Mouse (Mus musculus) forebrain, embryonic 14.5 days (tissue): ENCODE measurements around the gene Aldob. TPM values are rescaled to one million over a fixed set of nuclear protein-coding genes. Genes with fewer than 3 reads are reported as not detected.

Experiments used
- ATAC-seq: fragments of 200-750 bp; cut with Nextera tagmentation; 2 replicates; pipeline ENCODE4 v1.8.0; 2017; ENCODE audit warnings: mild to moderate bottlenecking, moderate library complexity
- DNase-seq: peaks from one replicate; pipeline ENCODE4 v3.0.0-alpha.2; 2015; ENCODE audit warnings: low spot score
- H3K27ac ChIP-seq: fragments of 300-500 bp; sonication (generic); 2 replicates; pipeline ENCODE4 v1.5.1; 2014; ENCODE audit warnings: low read depth, mild to moderate bottlenecking, control low read depth, low read length, moderate library complexity
- H3K27me3 ChIP-seq: fragments of 300-500 bp; sonication (generic); replicated peaks from 2 replicates; pipeline ENCODE4 v1.6.1; 2014; ENCODE audit warnings: low read length, control low read depth, mixed read lengths; ENCODE audit not compliant: control insufficient read depth, insufficient read depth
- H3K36me3 ChIP-seq: fragments of 300-500 bp; sonication (generic); 2 replicates; pipeline ENCODE4 v1.6.1; 2014; ENCODE audit warnings: low read length, control low read depth; ENCODE audit not compliant: control insufficient read depth, insufficient read depth
- H3K4me1 ChIP-seq: fragments of 300-500 bp; sonication (generic); 2 replicates; pipeline ENCODE4 v1.6.1; 2014; ENCODE audit warnings: antibody characterized with exemption, low read length, control low read depth; ENCODE audit not compliant: control insufficient read depth, insufficient read depth
- H3K4me2 ChIP-seq: fragments of 300-500 bp; sonication (generic); 2 replicates; pipeline ENCODE4 v1.6.1; 2014; ENCODE audit warnings: mild to moderate bottlenecking, control low read depth, low read length
- H3K4me3 ChIP-seq: fragments of 300-500 bp; sonication (generic); 2 replicates; pipeline ENCODE4 v1.5.1; 2014; ENCODE audit warnings: low read depth, low read length, control low read depth
- H3K9ac ChIP-seq: fragments of 300-500 bp; sonication (generic); 2 replicates; pipeline ENCODE4 v1.6.1; 2014; ENCODE audit warnings: mild to moderate bottlenecking, low read length, control low read depth, moderate library complexity
- H3K9me3 ChIP-seq: fragments of 300-500 bp; sonication (generic); replicated peaks from 2 replicates; pipeline ENCODE4 v1.6.1; 2016; ENCODE audit warnings: low read length, control low read depth, mixed read lengths; ENCODE audit not compliant: control insufficient read depth
- WGBS: fragments of 180-500 bp; shearing (Covaris S2); extraction: QIAGEN DNeasy Blood & Tissue Kit; methylation state at CpG from one replicate; pipeline ENCODE4 v1.1.7; 2014; 5-methylcytosine and 5-hydroxymethylcytosine counted together
- polyA plus RNA-seq: library from polyadenylated mRNA; unstranded; fragments of >200 nt; fragmentation: Nextera tagmentation; extraction: Ambion mirVana; gene quantifications from 2 replicates; pipeline ENCODE4 v1.2.1, GENCODE M21; 2014

The Aldob gene
- polyA plus RNA-seq, 1 experiment from 2014 or later: 0.15 TPM

DNA sequence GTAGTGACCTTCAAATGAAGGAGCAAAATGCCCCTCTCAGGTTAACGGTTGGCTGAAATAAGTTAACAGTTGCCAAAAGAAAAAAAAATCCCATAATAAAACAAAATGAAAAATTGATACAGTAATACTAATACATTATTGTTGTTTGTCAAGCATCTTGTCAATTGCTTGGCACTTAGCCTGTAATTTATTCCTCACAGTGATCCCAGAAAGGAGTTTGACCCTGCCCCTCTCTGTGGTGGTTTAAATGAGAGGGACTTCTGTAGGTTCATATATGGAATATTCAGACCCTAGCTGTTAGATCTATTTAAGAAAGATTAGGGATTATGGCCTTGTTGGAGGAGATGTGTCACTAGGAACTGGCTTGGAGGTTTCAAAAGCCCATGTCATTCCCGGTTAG is 3.3 kb downstream of the Aldob start:
- H3K27me3 ChIP-seq: no peaks in the 10 kb centered on the region
- 89% methylated on average over 2 of the region's 2 CpGs for WGBS
- H3K9me3 ChIP-seq: no peaks in the 10 kb centered on the region
- H3K9ac ChIP-seq: no peak overlapping the region
- H3K36me3 ChIP-seq: no peaks in the 10 kb centered on the region
- H3K4me3 ChIP-seq: no peak overlapping the region
- no peak for DNase-seq
- no peak overlapping the region for H3K4me2 ChIP-seq
- no peaks in the 10 kb centered on the region for H3K4me1 ChIP-seq
- no peak for ATAC-seq
- H3K27ac ChIP-seq: no peak overlapping the region

GRCm38 (mm10) chr4:49540966-49541365 is 8.4 kb downstream of the Aldob start:
- DNase-seq (no peak), ATAC-seq (no peak)
- H3K27me3 ChIP-seq: no peaks in the 10 kb centered on the region
- H3K4me1 ChIP-seq: no peaks in the 10 kb centered on the region
- no peaks in the 10 kb centered on the region for H3K36me3 ChIP-seq
- no peak overlapping the region for H3K4me2 ChIP-seq
- H3K27ac ChIP-seq: no peak overlapping the region
- 78% methylated on average over 3 of the region's 3 CpGs for WGBS
- no peak overlapping the region for H3K4me3 ChIP-seq
- H3K9me3 ChIP-seq: no peaks in the 10 kb centered on the region
- no peak overlapping the region for H3K9ac ChIP-seq

DNA sequence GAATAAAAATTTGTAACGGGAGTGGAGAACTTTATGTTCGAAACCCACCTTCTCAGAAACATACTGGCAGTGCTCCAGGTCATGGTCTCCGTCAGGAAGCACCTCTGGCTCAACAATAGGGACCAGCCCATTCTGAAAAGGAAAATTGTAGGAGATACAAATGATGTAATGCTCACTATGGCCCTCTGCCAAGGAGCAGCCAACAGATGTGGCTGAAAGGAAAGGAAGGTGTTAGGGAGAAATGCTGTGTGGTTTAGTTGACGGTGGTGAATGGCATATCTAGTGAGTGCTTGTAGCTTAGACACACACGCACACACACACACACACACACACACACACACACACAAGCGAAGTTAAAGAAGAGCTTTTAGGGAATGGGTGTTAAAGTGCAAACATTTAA is 9.7 kb downstream of the Aldob start:
- H3K9me3 ChIP-seq: no peaks in the 10 kb centered on the region
- WGBS: 56% methylated on average over 6 of the region's 6 CpGs
- H3K36me3 ChIP-seq: no peaks in the 10 kb centered on the region
- H3K4me1 ChIP-seq: no peaks in the 10 kb centered on the region
- peak; percentile 20 for DNase-seq
- H3K27me3 ChIP-seq: no peaks in the 10 kb centered on the region
- H3K4me2 ChIP-seq: no peak overlapping the region
- no peak overlapping the region for H3K9ac ChIP-seq
- H3K4me3 ChIP-seq: no peak overlapping the region
- no peak for ATAC-seq
- no peak overlapping the region for H3K27ac ChIP-seq

- H3K36me3 ChIP-seq: peaks cover 6% of the 10 kb centered on the region; the same call in 1 of the 2 replicates
- no peak overlapping the region for H3K9ac ChIP-seq
- H3K27ac ChIP-seq: no peak overlapping the region
- H3K4me1 ChIP-seq: no peaks in the 10 kb centered on the region
- WGBS: 84% methylated on average over 4 of the region's 4 CpGs
- H3K9me3 ChIP-seq: no peaks in the 10 kb centered on the region
- no peak overlapping the region for H3K4me3 ChIP-seq
- H3K27me3 ChIP-seq: no peaks in the 10 kb centered on the region
- DNase-seq: no peak
- no peak for ATAC-seq
- H3K4me2 ChIP-seq: no peak overlapping the region
Observed at GRCm38 (mm10) chr4:49536671-49537070, 12.7 kb downstream of the Aldob start.

GRCm38 (mm10) chr4:49535675-49536294 is 13.6 kb downstream of the Aldob start:
- no peaks in the 10 kb centered on the region for H3K27me3 ChIP-seq
- H3K27ac ChIP-seq: no peak overlapping the region
- no peaks in the 10 kb centered on the region for H3K4me1 ChIP-seq
- no peak overlapping the region for H3K4me3 ChIP-seq
- no peak overlapping the region for H3K4me2 ChIP-seq
- no peak overlapping the region for H3K9ac ChIP-seq
- peaks cover 10% of the 10 kb centered on the region for H3K36me3 ChIP-seq
- DNase-seq (no peak), ATAC-seq (no peak)
- no peaks in the 10 kb centered on the region for H3K9me3 ChIP-seq
- 94% methylated on average over 4 of the region's 4 CpGs for WGBS

- no peak overlapping the region for H3K4me2 ChIP-seq
- H3K27ac ChIP-seq: no peak overlapping the region
- 82% methylated on average over 3 of the region's 3 CpGs for WGBS
- H3K9me3 ChIP-seq: no peaks in the 10 kb centered on the region; the same call in 1 of the 2 replicates
- no peak overlapping the region for H3K4me3 ChIP-seq
- no peaks in the 10 kb centered on the region for H3K4me1 ChIP-seq
- no peak overlapping the region for H3K9ac ChIP-seq
- ATAC-seq (no peak), DNase-seq (no peak)
- H3K27me3 ChIP-seq: no peaks in the 10 kb centered on the region
- H3K36me3 ChIP-seq: peaks cover 17% of the 10 kb centered on the region
Observed at GRCm38 (mm10) chr4:49535036-49535435, 14.3 kb downstream of the Aldob start.

GRCm38 (mm10) chr4:49522576-49522975 is 26.8 kb downstream of the Aldob start:
- H3K9ac ChIP-seq: no peak overlapping the region

GRCm38 (mm10) chr4:49521346-49521745 is 28.0 kb downstream of the Aldob start:
- Histone ChIP-seq H3K9ac (peak overlapping the region; percentile 74), H3K36me3 (peaks cover 12% of the 10 kb centered on the region; the same call in 1 of the 2 replicates)
- ATAC-seq: peak; percentile 71

More at GRCm38 (mm10) chr4:49522576-49522975, 26.8 kb downstream of the Aldob start:
- no peak overlapping the region for H3K27ac ChIP-seq
- peak overlapping the region; percentile 71 for H3K4me2 ChIP-seq
- peaks cover 12% of the 10 kb centered on the region for H3K4me1 ChIP-seq
- DNase-seq (peak; percentile 52), ATAC-seq (no peak)
- no peaks in the 10 kb centered on the region for H3K27me3 ChIP-seq
- 54% methylated on average over 9 of the region's 9 CpGs for WGBS
- H3K36me3 ChIP-seq: peaks cover 12% of the 10 kb centered on the region; the same call in 1 of the 2 replicates
- no peaks in the 10 kb centered on the region for H3K9me3 ChIP-seq
- H3K4me3 ChIP-seq: no peak overlapping the region

GRCm38 (mm10) chr4:49520572-49521340 is 28.6 kb downstream of the Aldob start, which contains the start of the genes Mrpl50 and Zfp189:
Gene Mrpl50 (minus strand): TSS chr4:49521093.
Gene Zfp189 (plus strand): TSS chr4:49521176.
- peak within 1 kb of the TSS; percentile 71 for H3K4me2 ChIP-seq
- under 1% methylated on average over 41 of the region's 41 CpGs for WGBS
- peak within 1 kb of the TSS; percentile 29; the same call in 1 of the 2 replicates for H3K27ac ChIP-seq
- DNase-seq (peak; percentile 99), ATAC-seq (peak; percentile 99)
- H3K4me3 ChIP-seq: peak within 1 kb of the TSS; percentile 60
- no peaks in the 10 kb centered on the region for H3K9me3 ChIP-seq
- no peaks in the 10 kb centered on the region for H3K27me3 ChIP-seq
- H3K4me1 ChIP-seq: peaks cover 12% of the 10 kb centered on the region
- peaks cover 12% of the 10 kb centered on the region; the same call in 1 of the 2 replicates for H3K36me3 ChIP-seq
- H3K9ac ChIP-seq: peak within 1 kb of the TSS; percentile 76

More at GRCm38 (mm10) chr4:49521346-49521745, 28.0 kb downstream of the Aldob start:
- DNase-seq: no peak
- Histone ChIP-seq H3K4me3 (peak overlapping the region; percentile 60), H3K4me2 (peak overlapping the region; percentile 71), H3K27ac (no peak overlapping the region; the same call in 1 of the 2 replicates), H3K27me3 (no peaks in the 10 kb centered on the region), H3K4me1 (peaks cover 12% of the 10 kb centered on the region), H3K9me3 (no peaks in the 10 kb centered on the region)
- WGBS: 1% methylated on average over 17 of the region's 17 CpGs
